Mouse (Mus musculus): ENCODE results near the gene Zfp69. TPM values are rescaled to one million over a fixed set of nuclear protein-coding genes. Genes with fewer than 3 reads are reported as not detected.

Zfp69 gene
- total and polyA plus RNA-seq, 3 experiments: 0.46 to 2.2 (median 0.89) TPM

GRCm38 (mm10) chr4:120890754-120891440, 60.6 kb downstream of the Zfp69 start:
- TF ChIP-seq ETS1 (conservative IDR thresholded peaks at IDR 0.05; ENCODE audit: low read depth, low read length): no peak
- TF ChIP-seq TCF12 (IDR thresholded peaks at IDR 0.05; ENCODE audit: low read depth, low read length): no peak
- TF ChIP-seq SMC3 (IDR thresholded peaks at IDR 0.05; ENCODE audit: low read depth, low read length): no peak
- TF ChIP-seq TBP (conservative IDR thresholded peaks at IDR 0.05; ENCODE audit: low read depth, low read length): no peak
- no peak for TF ChIP-seq USF1 (IDR thresholded peaks at IDR 0.05; ENCODE audit: low read depth, low read length)
- no peak for TF ChIP-seq USF2 (conservative IDR thresholded peaks at IDR 0.05; ENCODE audit: low read depth, low read length)
- no peak for TF ChIP-seq JUN (IDR thresholded peaks at IDR 0.05; ENCODE audit: insufficient read depth, low read depth, low read length)
- peaks cover 29% of the 10 kb centered on the region for H3K27me3 ChIP-seq (replicated peaks)
- H3K79me2 ChIP-seq (replicated peaks; ENCODE audit: control insufficient read depth, extremely low read depth, insufficient read depth, poor library complexity, severe bottlenecking): no peaks in the 10 kb centered on the region
- dilution Hi-C loops (cut with MboI; ENCODE audit: extremely low pct_ligation_motif_present, extremely low pct_unique_long_range_greater_than_20kb, low sequenced_read_pairs): no loop called here
- H3K9me3 ChIP-seq (replicated peaks; ENCODE audit: low read length): no peaks in the 10 kb centered on the region
- H3K4me3 ChIP-seq (replicated peaks in 1 of 3; ENCODE audit: low read depth in 2 of 3, low read length in 2 of 3, poor library complexity in 1 of 3): no peak overlapping the region
- H3K36me3 ChIP-seq (replicated peaks in 1 of 2; ENCODE audit: control insufficient read depth in 1 of 2, insufficient read depth in 1 of 2, low read length in 1 of 2): no peaks in the 10 kb centered on the region
- in situ Hi-C loops (cut with MboI; ENCODE audit: low pct_ligation_motif_present, low pct_unique_long_range_greater_than_20kb, low sequenced_read_pairs): no loop called here
- no peak overlapping the region for H3K9ac ChIP-seq (ENCODE audit: insufficient read depth, low read depth)
- H3K4me2 ChIP-seq (ENCODE audit: insufficient read depth, low read depth, poor library complexity, severe bottlenecking): no peak overlapping the region
- peaks cover 0 to 5% of the 10 kb centered on the region in 2 experiments; a peak in 2 of 4 replicates for H3K4me1 ChIP-seq (ENCODE audit: control insufficient read depth in 1 of 2, insufficient read depth in 2 of 2)
- no peak overlapping the region for H3K27ac ChIP-seq (ENCODE audit: insufficient read depth, low read depth)
- DNase-seq (ENCODE audit: extremely low read depth): no peak

GRCm38 (mm10) chr4:120888884-120889283, 62.6 kb downstream of the Zfp69 start:
- H3K79me2 ChIP-seq (replicated peaks; ENCODE audit: control insufficient read depth, extremely low read depth, insufficient read depth, poor library complexity, severe bottlenecking): no peaks in the 10 kb centered on the region
- no peaks in the 10 kb centered on the region for H3K36me3 ChIP-seq (replicated peaks in 1 of 2; ENCODE audit: control insufficient read depth in 1 of 2, insufficient read depth in 1 of 2, low read length in 1 of 2)
- in situ Hi-C loops (cut with MboI; ENCODE audit: low pct_ligation_motif_present, low pct_unique_long_range_greater_than_20kb, low sequenced_read_pairs): no loop called here
- H3K4me2 ChIP-seq (ENCODE audit: insufficient read depth, low read depth, poor library complexity, severe bottlenecking): no peak overlapping the region
- H3K4me3 ChIP-seq (replicated peaks in 1 of 3; ENCODE audit: low read depth in 2 of 3, low read length in 2 of 3, poor library complexity in 1 of 3): no peak overlapping the region
- dilution Hi-C loops (cut with MboI; ENCODE audit: extremely low pct_ligation_motif_present, extremely low pct_unique_long_range_greater_than_20kb, low sequenced_read_pairs): no loop called here
- peaks cover 14% of the 10 kb centered on the region for H3K27me3 ChIP-seq (replicated peaks)
- no peak for TF ChIP-seq PAX5 (IDR thresholded peaks at IDR 0.05; ENCODE audit: low read length)
- TF ChIP-seq ZMIZ1 (IDR thresholded peaks at IDR 0.05; ENCODE audit: low read depth, low read length): no peak
- no peak for TF ChIP-seq EP300 (IDR thresholded peaks at IDR 0.05; ENCODE audit: low read length)
- no peak for TF ChIP-seq TBP (conservative IDR thresholded peaks at IDR 0.05; ENCODE audit: low read depth, low read length)
- no peak for TF ChIP-seq UBTF (IDR thresholded peaks at IDR 0.05; ENCODE audit: low read depth, low read length)
- no peak for TF ChIP-seq GABPA (IDR thresholded peaks at IDR 0.05; ENCODE audit: insufficient replicate concordance, low read depth, low read length)
- TF ChIP-seq MAZ (IDR thresholded peaks at IDR 0.05; ENCODE audit: low read depth, low read length): no peak
- TF ChIP-seq ETS1 (conservative IDR thresholded peaks at IDR 0.05; ENCODE audit: low read depth, low read length): no peak
- TF ChIP-seq HCFC1 (IDR thresholded peaks at IDR 0.05; ENCODE audit: low read depth, low read length): no peak
- no peak for TF ChIP-seq SIN3A (IDR thresholded peaks at IDR 0.05; ENCODE audit: low read length)
- no peak for TF ChIP-seq CHD2 (IDR thresholded peaks at IDR 0.05; ENCODE audit: low read length)
- no peak for TF ChIP-seq ZKSCAN1 (IDR thresholded peaks at IDR 0.05; ENCODE audit: borderline replicate concordance, low read depth, low read length)
- TF ChIP-seq IRF4 (IDR thresholded peaks at IDR 0.05; ENCODE audit: low read depth, low read length): no peak
- no peak for TF ChIP-seq POLR2A (IDR thresholded peaks at IDR 0.05; ENCODE audit: low read depth, low read length)
- TF ChIP-seq MEF2A (IDR thresholded peaks at IDR 0.05; ENCODE audit: borderline replicate concordance, low read depth, low read length): no peak
- no peak for TF ChIP-seq BHLHE40 (IDR thresholded peaks at IDR 0.05; ENCODE audit: low read depth, low read length)
- TF ChIP-seq NELFE (IDR thresholded peaks at IDR 0.05; ENCODE audit: low read depth, low read length): no peak
- no peak for TF ChIP-seq POLR2AphosphoS2 (IDR thresholded peaks at IDR 0.05; ENCODE audit: low read depth, low read length)
- no peaks in the 10 kb centered on the region for H3K9me3 ChIP-seq (replicated peaks; ENCODE audit: low read length)
- H3K9ac ChIP-seq (ENCODE audit: insufficient read depth, low read depth): no peak overlapping the region
- no peak overlapping the region for H3K27ac ChIP-seq (ENCODE audit: insufficient read depth, low read depth)
- H3K4me1 ChIP-seq (ENCODE audit: control insufficient read depth in 1 of 2, insufficient read depth in 2 of 2): peaks cover 0 to 18% of the 10 kb centered on the region in 2 experiments; a peak in 2 of 4 replicates
- no peak for DNase-seq (ENCODE audit: extremely low read depth)

All from CH12.LX (cell line).